Comparison of ENCODE assay signal across 10 mouse cellular contexts in the genomic region with DNA sequence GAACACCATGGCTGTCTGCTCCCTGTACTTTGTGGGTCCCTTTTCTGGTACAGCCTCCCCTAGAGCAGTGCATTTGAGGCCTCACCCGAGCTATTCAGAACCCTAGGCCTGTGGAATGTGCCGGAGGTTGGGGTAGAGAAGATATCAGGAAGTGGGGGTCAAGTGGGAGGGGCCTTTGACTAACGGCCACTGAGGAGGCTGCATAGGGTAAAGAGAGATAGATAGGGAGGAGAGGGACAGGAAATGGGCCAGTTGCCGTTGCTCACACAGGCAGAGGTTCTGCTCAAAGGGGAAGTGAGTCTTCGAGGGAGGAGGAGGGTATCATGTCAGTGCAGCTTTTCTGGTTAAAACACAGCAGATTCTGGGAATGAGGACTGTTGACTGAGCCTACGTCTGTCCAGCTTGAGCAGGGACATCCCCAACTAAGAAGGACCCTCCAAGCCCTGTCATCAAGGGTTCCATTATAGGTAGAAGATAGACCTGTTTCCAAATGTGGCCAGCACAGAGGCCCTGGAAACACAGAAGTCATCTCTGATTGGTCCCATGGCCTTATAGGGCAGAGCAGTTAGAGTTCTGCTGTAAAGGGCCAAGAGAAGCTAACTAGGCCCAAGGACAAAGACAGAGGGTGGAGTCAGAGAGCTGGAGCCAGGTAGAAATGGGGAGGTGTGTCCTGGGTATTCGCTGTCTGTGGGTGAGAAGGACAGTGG. TPM values are rescaled to one million over a fixed set of nuclear protein-coding genes. Genes with fewer than 3 reads are reported as not detected.
DNase-seq lines count a peak whose midpoint lies in the region; ATAC-seq lines count a peak whose summit lies in the region.
"Had no signal": no experiment of that assay in that cellular context is flagged by ENCODE, and none has a peak within 500 bp of the region (broad histone marks: within the 10 kb centered on the region; RNA-seq: fewer than 3 reads in every experiment).

No protein-coding gene starts in this region.

- H3K27me3 ChIP-seq in intestine, embryonic 15.5 days (replicated peaks) = peaks cover 7% of the 10 kb centered on the region; the same call in 1 of the 2 replicates
- peaks cover 49% of the 10 kb centered on the region for H3K27me3 ChIP-seq in limb, embryonic 10.5 days (ENCODE audit: low read depth, poor library complexity, severe bottlenecking)

- peaks cover 39% of the 10 kb centered on the region for H3K79me2 ChIP-seq in macrophage (ENCODE audit: inconsistent target)

- H3K9me3 ChIP-seq in intestine, embryonic 15.5 days = no peaks in the 10 kb centered on the region
- H3K9me3 ChIP-seq in limb, embryonic 10.5 days (replicated peaks) = no peaks in the 10 kb centered on the region
- H3K9me3 ChIP-seq: lung, embryonic 15.5 days had no signal

- peak overlapping the region; percentile 6; the same call in 1 of the 2 replicates for H3K4me3 ChIP-seq in macrophage (ENCODE audit: inconsistent target)
- H3K4me3 ChIP-seq in intestine, embryonic 15.5 days (replicated peaks) = no peak overlapping the region
- H3K4me3 ChIP-seq in limb, embryonic 10.5 days = no peak overlapping the region
- H3K4me3 ChIP-seq: lung, embryonic 15.5 days had no signal

- no peaks in the 10 kb centered on the region for H3K36me3 ChIP-seq in macrophage (ENCODE audit: inconsistent target)
- H3K36me3 ChIP-seq in intestine, embryonic 15.5 days = no peaks in the 10 kb centered on the region
- H3K36me3 ChIP-seq in limb, embryonic 10.5 days = peaks cover 7% of the 10 kb centered on the region; the same call in 1 of the 2 replicates
- H3K36me3 ChIP-seq: lung, embryonic 15.5 days had no signal

- peak; percentile 21 to 24 for ATAC-seq in hematopoietic stem cell, adult 5-6 weeks (replicated peaks in 1 of 2; ENCODE audit: insufficient read depth in 1 of 2, low FRiP score in 2 of 2, low TSS enrichment in 1 of 2, low read depth in 1 of 2, poor library complexity in 2 of 2, severe bottlenecking in 2 of 2)
- no peak for ATAC-seq in intestine, embryonic 15.5 days

- no peak overlapping the region for H3K9ac ChIP-seq in intestine, embryonic 15.5 days
- H3K9ac ChIP-seq: lung, embryonic 15.5 days had no signal

- H3K4me1 ChIP-seq in intestine, embryonic 15.5 days (replicated peaks) = peaks cover 31% of the 10 kb centered on the region
- H3K4me1 ChIP-seq in limb, embryonic 10.5 days = peaks cover 48% of the 10 kb centered on the region

- H3K4me2 ChIP-seq in intestine, embryonic 15.5 days (replicated peaks) = no peak overlapping the region
- H3K4me2 ChIP-seq: lung, embryonic 15.5 days had no signal

- peak; percentile 49 for DNase-seq in kidney, adult 9 months
- no peak for DNase-seq in kidney, adult 11 months
- peak; percentile 75 for DNase-seq in thymus, postnatal 14 days
- no peak for DNase-seq in urinary bladder, postnatal 25 days (ENCODE audit: low spot score)
- DNase-seq in limb, embryonic 10.5 days (ENCODE audit: low spot score) = no peak

- H3K27ac ChIP-seq in macrophage = peak overlapping the region; percentile 93
- H3K27ac ChIP-seq in intestine, embryonic 15.5 days = no peak overlapping the region
- H3K27ac ChIP-seq in limb, embryonic 10.5 days = no peak overlapping the region
- H3K27ac ChIP-seq: lung, embryonic 15.5 days had no signal

- 9% methylated on average over 7 of the region's 7 CpGs for whole genome bisulfite sequencing in macrophage (ENCODE audit: missing documents)
- WGBS in intestine, embryonic 15.5 days = 55% methylated on average over 7 of the region's 7 CpGs
- 67% methylated on average over 7 of the region's 7 CpGs for WGBS in limb, embryonic 10.5 days

RNA-seq across cellular contexts. Expression of a gene that starts 3.0 kb away (rescaled TPM):
- 46.3 and 70.6 TPM in 2 replicates for total RNA-seq in hematopoietic stem cell, adult 5-6 weeks (2017)
- 10 to 100 TPM in 19 of 26 experiments, 1 to 10 TPM in 7; 5.0 to 21.3 (median 11.6) TPM for total RNA-seq in macrophage (2018; cell fraction: chromatin; rRNA removed)
- 10 to 100 TPM in 25 of 26 experiments, 1 to 10 TPM in 1; 9.7 to 17.8 (median 14.2) TPM for total RNA-seq in macrophage (2018; cell fraction: cytosol; rRNA removed)
- 10 to 100 TPM in 15 of 26 experiments, 1 to 10 TPM in 11; 4.5 to 20.0 (median 11.0) TPM for total RNA-seq in macrophage (2018; cell fraction: nucleus; rRNA removed)
- 6.8 to 17.7 TPM (median 9.7 TPM) in 3 replicates for polyA plus RNA-seq in macrophage (2018)
- 22.4 and 23.7 TPM in 2 replicates for polyA plus RNA-seq in intestine, embryonic 15.5 days (2015; fragmentation: Nextera tagmentation; extraction: Ambion mirVana)
- polyA plus RNA-seq in limb, embryonic 10.5 days (2016; fragmentation: Nextera tagmentation; extraction: Ambion mirVana) = 33.0 and 37.7 TPM in 2 replicates

RNA-seq across cellular contexts. Expression of a gene that starts 3.2 kb away (rescaled TPM):
- 46.0 and 50.7 TPM in 2 replicates for total RNA-seq in hematopoietic stem cell, adult 5-6 weeks (2017)
- total RNA-seq in macrophage (2018; cell fraction: chromatin; rRNA removed) = 100 to 1,000 TPM; 119 to 524 (median 241) TPM
- 100 to 1,000 TPM; 316 to 653 (median 465) TPM for total RNA-seq in macrophage (2018; cell fraction: cytosol; rRNA removed)
- total RNA-seq in macrophage (2018; cell fraction: nucleus; rRNA removed) = 100 to 1,000 TPM; 187 to 584 (median 334) TPM
- polyA plus RNA-seq in macrophage (2018) = 329 to 471 TPM (median 343 TPM) in 3 replicates
- 2.3 and 2.5 TPM in 2 replicates for polyA plus RNA-seq in intestine, embryonic 15.5 days (2015; fragmentation: Nextera tagmentation; extraction: Ambion mirVana)
- 1.4 and 1.6 TPM in 2 replicates for polyA plus RNA-seq in limb, embryonic 10.5 days (2016; fragmentation: Nextera tagmentation; extraction: Ambion mirVana)

RNA-seq across cellular contexts. Expression of a gene that starts 8.7 kb away (rescaled TPM):
- 2.3 TPM in 1 of 2 replicates, not detected in the other for total RNA-seq in hematopoietic stem cell, adult 5-6 weeks (2017)
- total RNA-seq in macrophage (2018; cell fraction: chromatin; rRNA removed) = 1 to 10 TPM in 21 of 26 experiments, under 1 TPM in 3, not detected in 2; 0.51 to 5.9 (median 2.9) TPM
- 1 to 10 TPM in 10 of 26 experiments, under 1 TPM in 14, not detected in 2; 0.19 to 2.0 (median 0.92) TPM for total RNA-seq in macrophage (2018; cell fraction: cytosol; rRNA removed)
- 1 to 10 TPM in 18 of 26 experiments, under 1 TPM in 6, not detected in 2; 0.56 to 3.5 (median 1.9) TPM for total RNA-seq in macrophage (2018; cell fraction: nucleus; rRNA removed)
- polyA plus RNA-seq in macrophage (2018) = 0.25 to 0.59 TPM (median 0.32 TPM) in 3 replicates
- polyA plus RNA-seq in intestine, embryonic 15.5 days (2015; fragmentation: Nextera tagmentation; extraction: Ambion mirVana) = 1.9 and 2.4 TPM in 2 replicates
- polyA plus RNA-seq in limb, embryonic 10.5 days (2016; fragmentation: Nextera tagmentation; extraction: Ambion mirVana) = 2.9 and 3.4 TPM in 2 replicates
- total RNA-seq: heart, postnatal 10 days had no signal

RNA-seq across cellular contexts. Expression of a gene that starts 24.7 kb away (rescaled TPM):
- 32.5 and 48.8 TPM in 2 replicates for total RNA-seq in hematopoietic stem cell, adult 5-6 weeks (2017)
- 10 to 100 TPM in 16 of 26 experiments, 1 to 10 TPM in 9, under 1 TPM in 1; 0.49 to 33.8 (median 13.9) TPM for total RNA-seq in macrophage (2018; cell fraction: chromatin; rRNA removed)
- total RNA-seq in macrophage (2018; cell fraction: cytosol; rRNA removed) = 10 to 100 TPM; 16.3 to 28.0 (median 22.7) TPM
- total RNA-seq in macrophage (2018; cell fraction: nucleus; rRNA removed) = 10 to 100 TPM in 19 of 26 experiments, 1 to 10 TPM in 7; 3.7 to 49.0 (median 13.1) TPM
- polyA plus RNA-seq in macrophage (2018) = 8.2 to 37.9 TPM (median 20.7 TPM) in 3 replicates
- polyA plus RNA-seq in intestine, embryonic 15.5 days (2015; fragmentation: Nextera tagmentation; extraction: Ambion mirVana) = 80.5 and 87.7 TPM in 2 replicates
- 88.3 and 109 TPM in 2 replicates for polyA plus RNA-seq in limb, embryonic 10.5 days (2016; fragmentation: Nextera tagmentation; extraction: Ambion mirVana)

RNA-seq across cellular contexts. Expression of a gene that starts 24.8 kb away (rescaled TPM):
- 33.2 and 61.3 TPM in 2 replicates for total RNA-seq in hematopoietic stem cell, adult 5-6 weeks (2017)
- total RNA-seq in macrophage (2018; cell fraction: chromatin; rRNA removed) = 10 to 100 TPM in 4 of 26 experiments, 1 to 10 TPM in 22; 1.3 to 12.7 (median 6.6) TPM
- total RNA-seq in macrophage (2018; cell fraction: cytosol; rRNA removed) = 10 to 100 TPM; 16.5 to 35.3 (median 21.6) TPM
- 10 to 100 TPM in 9 of 26 experiments, 1 to 10 TPM in 17; 3.0 to 14.6 (median 8.6) TPM for total RNA-seq in macrophage (2018; cell fraction: nucleus; rRNA removed)
- 16.8 to 34.2 TPM (median 16.9 TPM) in 3 replicates for polyA plus RNA-seq in macrophage (2018)
- polyA plus RNA-seq in intestine, embryonic 15.5 days (2015; fragmentation: Nextera tagmentation; extraction: Ambion mirVana) = 44.7 and 49.2 TPM in 2 replicates
- polyA plus RNA-seq in limb, embryonic 10.5 days (2016; fragmentation: Nextera tagmentation; extraction: Ambion mirVana) = 63.0 and 66.4 TPM in 2 replicates

Comparison
In these comparisons a context has a peak if more than half of its experiments do, and no peak if none do; other contexts are left out.
1. DNase-seq: peak in kidney, adult 9 months (single experiment) and thymus, postnatal 14 days (single experiment); none in kidney, adult 11 months (single experiment), urinary bladder, postnatal 25 days (single experiment) and limb, embryonic 10.5 days (single experiment).
2. RNA of a gene that starts 3.2 kb away (polyA plus RNA-seq): 329 to 471 TPM in macrophage; 2.3 to 2.5 TPM in intestine, embryonic 15.5 days and 1.4 to 1.6 TPM in limb, embryonic 10.5 days; every median in the first group is over 10 times any median in the second.